20 mouse cellular contexts compared by ENCODE assay signal in the genomic region with DNA sequence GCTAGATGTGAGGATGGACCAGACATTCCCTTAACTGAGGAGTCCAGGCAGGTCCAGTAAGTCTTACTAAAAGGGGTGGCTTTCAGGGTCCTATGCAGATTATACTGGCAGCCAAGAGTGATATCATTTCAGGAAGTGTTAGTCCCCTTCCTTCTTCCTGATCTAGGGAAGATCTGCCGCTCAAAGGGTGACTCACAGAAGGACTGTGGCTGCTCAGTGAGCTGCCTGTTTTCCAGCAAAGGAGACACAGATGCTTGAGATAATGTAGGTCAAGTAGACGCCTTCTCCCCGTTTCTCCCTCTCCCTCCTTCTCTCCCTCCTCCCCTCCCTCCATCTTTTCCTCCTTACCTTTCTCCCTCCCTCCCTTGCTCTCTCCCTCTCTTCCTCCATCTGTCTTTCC. TPM values are rescaled to one million over a fixed set of nuclear protein-coding genes. Genes with fewer than 3 reads are reported as not detected.
"Had no signal": no experiment of that assay in that cellular context is flagged by ENCODE, and none has a peak within 500 bp of the region (broad histone marks: within the 10 kb centered on the region; RNA-seq: fewer than 3 reads in every experiment).

No protein-coding gene starts in this region.

- H3K4me3 ChIP-seq: layer of hippocampus, adult 2 months; lung, embryonic 15.5 days; neural tube, embryonic 13.5 days; stomach, embryonic 15.5 days had no signal

- H3K36me3 ChIP-seq: lung, embryonic 15.5 days; neural tube, embryonic 13.5 days; stomach, embryonic 15.5 days had no signal

- H3K27ac ChIP-seq: kidney, postnatal 0 days; layer of hippocampus, adult 2 months; liver, embryonic 14.5 days; lung, embryonic 15.5 days; neural tube, embryonic 13.5 days; stomach, embryonic 15.5 days had no signal

- ATAC-seq: intestine, postnatal 0 days; liver, postnatal 0 days had no signal

- DNase-seq: kidney, adult 2 months; kidney, postnatal 25 days; liver, postnatal 0 days; lung, postnatal 14 days; lung, postnatal 4 days; midbrain, embryonic 14.5 days; right cerebral cortex, postnatal 25 days; spleen, adult 18-20 months; thymus, adult 18-20 months; thymus, postnatal 36 days had no signal

- H3K4me2 ChIP-seq: lung, embryonic 15.5 days; midbrain, embryonic 11.5 days; neural tube, embryonic 13.5 days; stomach, embryonic 15.5 days had no signal

- H3K9me3 ChIP-seq: lung, embryonic 15.5 days; neural tube, embryonic 13.5 days; stomach, embryonic 15.5 days had no signal

- H3K9ac ChIP-seq: liver, embryonic 14.5 days; liver, postnatal 0 days; lung, embryonic 15.5 days; neural tube, embryonic 13.5 days; stomach, embryonic 15.5 days had no signal

- H3K4me1 ChIP-seq: lung, embryonic 15.5 days; neural tube, embryonic 13.5 days; stomach, embryonic 15.5 days had no signal

- H3K27me3 ChIP-seq: lung, embryonic 15.5 days; neural tube, embryonic 13.5 days; stomach, embryonic 15.5 days had no signal

RNA-seq across cellular contexts. Expression of gene Col25a1, which starts 6.3 kb away (rescaled TPM):
- total RNA-seq: megakaryocyte-erythroid progenitor cell, adult 5-6 weeks; neutrophil, adult 5-6 weeks had no signal
